Mouse (Mus musculus) lung, embryonic 16.5 days (tissue): ENCODE measurements around the gene Rabep1. TPM values are rescaled to one million over a fixed set of nuclear protein-coding genes. Genes with fewer than 3 reads are reported as not detected.

Experiments used
- polyA plus RNA-seq: library from polyadenylated mRNA; unstranded; fragments of >200 nt; fragmentation: Nextera tagmentation; extraction: Ambion mirVana; gene quantifications from 2 replicates; pipeline ENCODE4 v1.2.1, GENCODE M21; 2015

Gene Rabep1
- polyA plus RNA-seq, 1 experiment from 2014 or later: 30.2 TPM

Other genes with a start within 250 kb of the Rabep1 start
- gene 4930544D05Rik, start 228.9 kb upstream of the Rabep1 start, polyA plus RNA-seq: not detected in 2 replicates
- 0.33 TPM in 1 of 2 replicates, not detected in the other for gene Chrne, start 225.6 kb upstream of the Rabep1 start, polyA plus RNA-seq
- 0.35 and 0.50 TPM in 2 replicates for gene Gp1ba, start 205.7 kb upstream of the Rabep1 start, polyA plus RNA-seq
- gene Rnf167, start 197.5 kb upstream of the Rabep1 start, polyA plus RNA-seq: 129 and 134 TPM in 2 replicates
- gene Slc25a11, start 197.3 kb upstream of the Rabep1 start, polyA plus RNA-seq: 156 and 171 TPM in 2 replicates
- gene Pfn1, start 190.1 kb upstream of the Rabep1 start, polyA plus RNA-seq: 1,825 and 2,189 TPM in 2 replicates
- 37.9 and 56.8 TPM in 2 replicates for gene Eno3, start 187.6 kb upstream of the Rabep1 start, polyA plus RNA-seq
- gene Spag7, start 175.4 kb upstream of the Rabep1 start, polyA plus RNA-seq: 159 and 172 TPM in 2 replicates
- 14.8 and 15.6 TPM in 2 replicates for gene Camta2, start 156.7 kb upstream of the Rabep1 start, polyA plus RNA-seq
- 1.5 and 1.9 TPM in 2 replicates for gene Inca1, start 144.6 kb upstream of the Rabep1 start, polyA plus RNA-seq
- 3.2 and 3.4 TPM in 2 replicates for gene Kif1c, start 144.2 kb upstream of the Rabep1 start, polyA plus RNA-seq
- 4.9 and 5.7 TPM in 2 replicates for gene Zfp3, start 80.6 kb upstream of the Rabep1 start, polyA plus RNA-seq
- gene Scimp, start 32.2 kb upstream of the Rabep1 start, polyA plus RNA-seq: 0.20 and 0.35 TPM in 2 replicates
- 121 and 130 TPM in 2 replicates for gene Nup88, start 125.2 kb downstream of the Rabep1 start, polyA plus RNA-seq
- 72.3 and 84.9 TPM in 2 replicates for gene Rpain, start 125.4 kb downstream of the Rabep1 start, polyA plus RNA-seq
- gene C1qbp, start 138.2 kb downstream of the Rabep1 start, polyA plus RNA-seq: 171 and 185 TPM in 2 replicates
- gene Dhx33, start 159.7 kb downstream of the Rabep1 start, polyA plus RNA-seq: 16.3 and 16.5 TPM in 2 replicates
- 47.4 and 52.0 TPM in 2 replicates for gene Mis12, start 174.8 kb downstream of the Rabep1 start, polyA plus RNA-seq
- 52.1 and 53.0 TPM in 2 replicates for gene Derl2, start 175.1 kb downstream of the Rabep1 start, polyA plus RNA-seq
- gene 6330403K07Rik, start 188.7 kb downstream of the Rabep1 start, polyA plus RNA-seq: 70.4 and 73.7 TPM in 2 replicates